Mouse (Mus musculus): ENCODE data around the gene Rnls.

- TF ChIP-seq CTCF (IDR thresholded peaks at IDR 0.05; ENCODE audit: control insufficient read depth, insufficient read depth, low read length) = no peak
- no peak for TF ChIP-seq POLR2A (IDR thresholded peaks at IDR 0.05; ENCODE audit: borderline replicate concordance, control insufficient read depth, low read depth, low read length)
Observed at GRCm38 (mm10) chr19:33103851-33104250, 288.2 kb downstream of the Rnls start.

All from bone marrow, adult 2 months (tissue).